ENCODE assay signal across 21 mouse cellular contexts in genomic region chr6:87538376-87539270, GRCm38 (mm10). TPM values are rescaled to one million over a fixed set of nuclear protein-coding genes. Genes with fewer than 3 reads are reported as not detected.
DNase-seq lines count a peak whose midpoint lies in the region; ATAC-seq and TF ChIP-seq lines count a peak whose summit lies in the region.
"Had no signal": no experiment of that assay in that cellular context is flagged by ENCODE, and none has a peak within 500 bp of the region (broad histone marks: within the 10 kb centered on the region; RNA-seq: fewer than 3 reads in every experiment).

No protein-coding gene starts in this region.

- no peak overlapping the region for H3K4me3 ChIP-seq in kidney, embryonic 15.5 days (replicated peaks)
- H3K4me3 ChIP-seq in hindbrain, embryonic 16.5 days (ENCODE audit: low read length) = no peak overlapping the region
- H3K4me3 ChIP-seq: embryonic facial prominence, embryonic 12.5 days; erythroblast, embryonic 14.5 days; heart, embryonic 12.5 days; hindbrain, embryonic 12.5 days; midbrain, embryonic 15.5 days had no signal

- ATAC-seq in kidney, embryonic 15.5 days (replicated peaks; ENCODE audit: low FRiP score) = no peak
- ATAC-seq in Patski = no peak
- ATAC-seq in activated CD4-positive, CD25-positive, alpha-beta regulatory T cell, adult 4 months = no peak
- no peak for ATAC-seq in hindbrain, embryonic 16.5 days
- ATAC-seq: forebrain, embryonic 14.5 days; midbrain, embryonic 15.5 days had no signal

- in situ Hi-C loops in Patski (cut with MboI; ENCODE audit: low pct_unique_long_range_greater_than_20kb) = no loop called here

- TF ChIP-seq CTCF in Patski (IDR thresholded peaks at IDR 0.05) = no peak

- POLR2A ChIA-PET in Patski (lab: Charles Lee) = no interaction called here

- H3K4me2 ChIP-seq in kidney, embryonic 15.5 days = no peak overlapping the region
- no peak overlapping the region for H3K4me2 ChIP-seq in hindbrain, embryonic 16.5 days (ENCODE audit: low read length)
- H3K4me2 ChIP-seq: embryonic facial prominence, embryonic 12.5 days; heart, embryonic 12.5 days; hindbrain, embryonic 12.5 days; liver, embryonic 11.5 days; midbrain, embryonic 15.5 days had no signal

- DNase-seq in kidney, adult 8-10 months = peak; percentile 34 to 50
- peak; percentile 35 for DNase-seq in Patski (ENCODE audit: low read depth, low spot score)
- peak; percentile 35 for DNase-seq in kidney, postnatal 10 days
- DNase-seq in splenic B cell, adult 2 months (ENCODE audit: low read depth, low spot score) = peak; percentile 39
- DNase-seq: adrenal gland, postnatal 10 days; cerebellum, adult 9-11 months; gastrocnemius, postnatal 36 days; heart, postnatal 14 days; layer of hippocampus, adult 9-11 months; lung, adult 2 months; thymus, postnatal 14 days had no signal

- no peak overlapping the region for H3K27ac ChIP-seq in kidney, embryonic 15.5 days
- no peak overlapping the region for H3K27ac ChIP-seq in hindbrain, embryonic 16.5 days (ENCODE audit: low read depth, low read length)
- H3K27ac ChIP-seq: embryonic facial prominence, embryonic 12.5 days; hindbrain, embryonic 12.5 days; midbrain, embryonic 15.5 days had no signal

- H3K4me1 ChIP-seq in kidney, embryonic 15.5 days = 0 out of 2 replicates have a peak, but pooled peaks cover 16% of the 10 kb centered on the region
- H3K4me1 ChIP-seq in hindbrain, embryonic 16.5 days (ENCODE audit: control insufficient read depth, insufficient read depth, low read depth, low read length) = no peaks in the 10 kb centered on the region
- H3K4me1 ChIP-seq: embryonic facial prominence, embryonic 12.5 days; midbrain, embryonic 15.5 days had no signal

- H3K36me3 ChIP-seq in kidney, embryonic 15.5 days = no peaks in the 10 kb centered on the region
- H3K36me3 ChIP-seq in splenic B cell, adult 2 months (ENCODE audit: control insufficient read depth, insufficient read depth, low read length, poor library complexity, severe bottlenecking) = no peaks in the 10 kb centered on the region; the same call in 1 of the 2 replicates
- H3K36me3 ChIP-seq in hindbrain, embryonic 16.5 days (ENCODE audit: control insufficient read depth, insufficient read depth, low read length) = no peaks in the 10 kb centered on the region
- H3K36me3 ChIP-seq: embryonic facial prominence, embryonic 12.5 days; heart, embryonic 12.5 days; hindbrain, embryonic 12.5 days; midbrain, embryonic 15.5 days had no signal

- no peak overlapping the region for H3K9ac ChIP-seq in kidney, embryonic 15.5 days
- no peak overlapping the region for H3K9ac ChIP-seq in hindbrain, embryonic 16.5 days (ENCODE audit: low read depth, low read length)
- H3K9ac ChIP-seq: embryonic facial prominence, embryonic 12.5 days; heart, embryonic 12.5 days; hindbrain, embryonic 12.5 days; midbrain, embryonic 15.5 days had no signal

- H3K27me3 ChIP-seq in kidney, embryonic 15.5 days = no peaks in the 10 kb centered on the region
- H3K27me3 ChIP-seq in Patski = no peaks in the 10 kb centered on the region
- H3K27me3 ChIP-seq in splenic B cell, adult 2 months (ENCODE audit: control insufficient read depth, insufficient read depth, low read length, poor library complexity, severe bottlenecking) = no peaks in the 10 kb centered on the region
- no peaks in the 10 kb centered on the region for H3K27me3 ChIP-seq in hindbrain, embryonic 16.5 days (replicated peaks; ENCODE audit: control insufficient read depth, insufficient read depth, low read length)
- H3K27me3 ChIP-seq: embryonic facial prominence, embryonic 12.5 days; hindbrain, embryonic 12.5 days; midbrain, embryonic 15.5 days had no signal

- H3K9me3 ChIP-seq in kidney, embryonic 15.5 days (replicated peaks) = no peaks in the 10 kb centered on the region
- no peaks in the 10 kb centered on the region for H3K9me3 ChIP-seq in hindbrain, embryonic 16.5 days (ENCODE audit: control insufficient read depth, low read length)
- H3K9me3 ChIP-seq: embryonic facial prominence, embryonic 12.5 days; heart, embryonic 12.5 days; hindbrain, embryonic 12.5 days; midbrain, embryonic 15.5 days had no signal

- 71% methylated on average over 15 of the region's 15 CpGs for WGBS in kidney, embryonic 15.5 days
- WGBS in hindbrain, embryonic 16.5 days = 77% methylated on average over 15 of the region's 15 CpGs

- CTCF ChIA-PET in Patski (lab: Charles Lee) = no interaction called here

RNA-seq across cellular contexts. Expression of gene Arhgap25, which starts 5.6 kb away (rescaled TPM):
- 5.2 and 6.0 TPM in 2 replicates for polyA plus RNA-seq in kidney, embryonic 15.5 days (2015; fragmentation: Nextera tagmentation; extraction: Ambion mirVana)
- 0.03 TPM for polyA plus RNA-seq in Patski (2021)
- 10 to 100 TPM; 76.6 to 80.0 TPM for polyA plus RNA-seq in activated CD4-positive, CD25-positive, alpha-beta regulatory T cell, adult 4 months (2017; shearing (Covaris generic))
- 2.1 and 2.2 TPM in 2 replicates for polyA plus RNA-seq in hindbrain, embryonic 16.5 days (2015; fragmentation: Nextera tagmentation; extraction: Ambion mirVana)
- polyA plus RNA-seq: erythroblast, embryonic 14.5 days had no signal

RNA-seq across cellular contexts. Expression of gene Prokr1, which starts 51.9 kb away (rescaled TPM):
- polyA plus RNA-seq in kidney, embryonic 15.5 days (2015; fragmentation: Nextera tagmentation; extraction: Ambion mirVana) = 5.2 and 5.4 TPM in 2 replicates
- polyA plus RNA-seq in Patski (2021) = 0.28 TPM
- polyA plus RNA-seq in activated CD4-positive, CD25-positive, alpha-beta regulatory T cell, adult 4 months (2017; shearing (Covaris generic)) = not detected
- 2.2 and 2.7 TPM in 2 replicates for polyA plus RNA-seq in hindbrain, embryonic 16.5 days (2015; fragmentation: Nextera tagmentation; extraction: Ambion mirVana)

Comparison
In these comparisons a context has a peak if more than half of its experiments do, and no peak if none do; other contexts are left out.
1. RNA of gene Arhgap25, which starts 5.6 kb away (polyA plus RNA-seq): 76.6 to 80.0 TPM in activated CD4-positive, CD25-positive, alpha-beta regulatory T cell, adult 4 months; 5.2 to 6.0 TPM in kidney, embryonic 15.5 days, 2.1 to 2.2 TPM in hindbrain, embryonic 16.5 days and 0.03 TPM in Patski (single experiment); every median in the first group is over 10 times any median in the second.
2. Peak in every context shown above with its lines, with median percentiles within 50 percentile points of each other: DNase-seq.